15 mouse cellular contexts compared by ENCODE assay signal in the genomic region with DNA sequence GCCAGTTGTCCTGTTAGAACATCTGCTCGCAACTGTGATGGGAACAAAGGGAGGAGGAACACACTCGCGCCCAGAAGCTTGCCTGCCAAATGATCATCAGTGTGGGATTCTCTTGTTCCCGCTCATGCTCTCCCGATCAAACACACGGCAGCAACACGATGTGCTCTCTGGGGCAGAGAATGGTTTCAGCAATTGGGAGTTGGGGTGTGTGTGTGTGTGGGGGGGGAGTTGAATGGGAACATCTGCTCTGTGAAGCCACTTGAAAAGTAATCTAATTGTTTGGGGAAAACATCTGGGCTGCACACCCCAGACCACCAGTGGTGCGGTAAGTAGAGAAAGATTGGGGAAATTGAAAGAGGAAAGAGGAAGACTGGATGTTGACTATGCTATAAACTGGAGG.
DNase-seq lines count a peak whose midpoint lies in the region; ATAC-seq lines count a peak whose summit lies in the region.
"Had no signal": no experiment of that assay in that cellular context is flagged by ENCODE, and none has a peak within 500 bp of the region (broad histone marks: within the 10 kb centered on the region; RNA-seq: fewer than 3 reads in every experiment).

No protein-coding gene starts in this region.

- no peaks in the 10 kb centered on the region for H3K4me1 ChIP-seq in limb, embryonic 13.5 days
- 0 out of 2 replicates have a peak, but pooled peaks cover 4% of the 10 kb centered on the region for H3K4me1 ChIP-seq in limb, embryonic 10.5 days
- H3K4me1 ChIP-seq: heart, embryonic 15.5 days had no signal

- peak; percentile 44; the same call in 1 of the 2 replicates for ATAC-seq in limb, embryonic 13.5 days (ENCODE audit: low FRiP score, low read depth)
- ATAC-seq: forebrain, embryonic 14.5 days; lung, postnatal 0 days had no signal

- 56% methylated on average over 8 of the region's 8 CpGs for WGBS in limb, embryonic 13.5 days
- WGBS in limb, embryonic 10.5 days: 84% methylated on average over 8 of the region's 8 CpGs

- no peaks in the 10 kb centered on the region for H3K36me3 ChIP-seq in limb, embryonic 13.5 days
- H3K36me3 ChIP-seq in limb, embryonic 10.5 days: no peaks in the 10 kb centered on the region
- H3K36me3 ChIP-seq: heart, embryonic 15.5 days; midbrain, embryonic 10.5 days had no signal

- peaks cover 34% of the 10 kb centered on the region for H3K27me3 ChIP-seq in limb, embryonic 13.5 days
- H3K27me3 ChIP-seq in limb, embryonic 10.5 days (ENCODE audit: low read depth, poor library complexity, severe bottlenecking): no peaks in the 10 kb centered on the region
- H3K27me3 ChIP-seq: heart, embryonic 15.5 days had no signal

- no peak overlapping the region for H3K4me3 ChIP-seq in limb, embryonic 13.5 days
- H3K4me3 ChIP-seq in limb, embryonic 10.5 days: no peak overlapping the region
- H3K4me3 ChIP-seq: heart, embryonic 15.5 days; midbrain, embryonic 10.5 days had no signal

- no peak overlapping the region for H3K9ac ChIP-seq in limb, embryonic 13.5 days
- H3K9ac ChIP-seq: heart, embryonic 15.5 days had no signal

- H3K27ac ChIP-seq in limb, embryonic 13.5 days: no peak overlapping the region
- H3K27ac ChIP-seq in limb, embryonic 10.5 days: no peak overlapping the region
- H3K27ac ChIP-seq: heart, embryonic 15.5 days; midbrain, embryonic 10.5 days had no signal

- H3K9me3 ChIP-seq in limb, embryonic 13.5 days: no peaks in the 10 kb centered on the region
- no peaks in the 10 kb centered on the region for H3K9me3 ChIP-seq in limb, embryonic 10.5 days (replicated peaks)
- H3K9me3 ChIP-seq: heart, embryonic 15.5 days; midbrain, embryonic 10.5 days had no signal

- no peak for DNase-seq in limb, embryonic 10.5 days (ENCODE audit: low spot score)
- DNase-seq in gastrocnemius, adult 8-10 months (ENCODE audit: low spot score in 2 of 2): peak; percentile 28 to 43
- DNase-seq in heart, postnatal 14 days: peak; percentile 23 to 25
- DNase-seq in testis, postnatal 10 days (ENCODE audit: low spot score): peak; percentile 45
- DNase-seq in frontal cortex, postnatal 36 days (ENCODE audit: low spot score in 2 of 2): no peak
- DNase-seq in ovary, postnatal 14 days (ENCODE audit: low spot score): no peak
- DNase-seq: adrenal gland, postnatal 25 days; cerebellum, adult 2 months; kidney, adult 11 months; right cerebral cortex, adult 18-20 months had no signal

- intact Hi-C loops in heart, postnatal 14 days (cut with DNase I): no loop called here

- H3K4me2 ChIP-seq in limb, embryonic 13.5 days (replicated peaks): no peak overlapping the region
- H3K4me2 ChIP-seq: heart, embryonic 15.5 days had no signal

Comparison
In these comparisons a context has a peak if more than half of its experiments do, and no peak if none do; other contexts are left out.
1. DNase-seq: peak in gastrocnemius, adult 8-10 months (2 of 2), heart, postnatal 14 days (2 of 2) and testis, postnatal 10 days (single experiment); none in limb, embryonic 10.5 days (single experiment), frontal cortex, postnatal 36 days (0 of 2) and ovary, postnatal 14 days (single experiment).